Mouse (Mus musculus): ENCODE measurements around the gene Hoxd10.

DNA sequence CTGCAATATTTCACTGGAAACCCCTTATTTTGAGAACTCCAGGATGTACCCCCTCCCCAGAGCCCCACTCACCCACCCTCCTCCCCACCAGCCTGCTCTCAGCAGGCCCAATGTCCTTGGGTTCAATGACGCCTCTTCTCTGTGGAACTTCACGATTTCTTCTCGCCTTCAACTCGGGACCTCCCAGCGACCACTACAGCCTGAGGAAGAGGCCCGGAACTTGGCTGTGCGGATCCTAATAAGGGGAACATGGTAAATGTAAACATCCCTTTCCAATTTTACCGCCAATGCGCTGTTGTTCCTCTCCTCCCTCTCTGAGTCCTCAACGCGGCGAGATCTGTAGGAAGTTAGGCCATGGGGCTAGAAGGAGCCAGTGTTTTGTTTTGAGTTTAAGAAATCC lies 7.6 kb upstream of the Hoxd10 start:
- TF ChIP-seq CTCF (conservative IDR thresholded peaks at IDR 0.05; ENCODE audit: low read length) = no peak
- no peak for TF ChIP-seq NANOG (IDR thresholded peaks at IDR 0.05; ENCODE audit: borderline replicate concordance, low read length)

Measured in E14TG2a.4 (cell line).